Mouse (Mus musculus) thymus, postnatal 14 days (tissue): ENCODE data around the gene Stt3a.

ENCODE experiments used
- DNase-seq: peaks from one replicate; pipeline ENCODE4 v3.0.0; 2021

The Stt3a gene

GRCm38 (mm10) chr9:36707304-36707703, 60.2 kb downstream of the Stt3a start:
- no peak for DNase-seq

GRCm38 (mm10) chr9:36705923-36706322, 61.6 kb downstream of the Stt3a start:
- DNase-seq, result no peak

GRCm38 (mm10) chr9:36694276-36694675, 73.2 kb downstream of the Stt3a start:
- DNase-seq, result no peak

GRCm38 (mm10) chr9:36692920-36693319, 74.6 kb downstream of the Stt3a start, which contains the start of gene Acrv1:
Acrv1 (plus strand) TSS chr9:36693220.
- DNase-seq, result no peak

GRCm38 (mm10) chr9:36687329-36687728, 80.2 kb downstream of the Stt3a start:
- no peak for DNase-seq

GRCm38 (mm10) chr9:36681424-36681823, 86.1 kb downstream of the Stt3a start:
- no peak for DNase-seq
